Mouse (Mus musculus): ENCODE results near the gene Sox6. TPM values are rescaled to one million over a fixed set of nuclear protein-coding genes. Genes with fewer than 3 reads are reported as not detected.
A peak's percentile ranks its signal among the peaks of the same experiment; 100 is the strongest.

The Sox6 gene
- total and polyA plus RNA-seq, 2 experiments from 2014 or later, result 33.7 to 39.8 TPM

- no peak overlapping the region for H3K27ac ChIP-seq
- H3K36me3 ChIP-seq (ENCODE audit: insufficient read depth, low read length), result no peaks in the 10 kb centered on the region
- TF ChIP-seq CTCF (IDR thresholded peaks at IDR 0.05; ENCODE audit: low read depth), result no peak
- H3K4me1 ChIP-seq (ENCODE audit: insufficient read depth, low read length), result no peaks in the 10 kb centered on the region
- no peak for ATAC-seq
- WGBS, result 77% methylated on average over 5 of the region's 5 CpGs
- H3K4me3 ChIP-seq (ENCODE audit: low read length), result no peak overlapping the region
- H3K27me3 ChIP-seq (ENCODE audit: insufficient read depth, low read length), result no peaks in the 10 kb centered on the region
- H3K9me3 ChIP-seq (ENCODE audit: low read length), result no peaks in the 10 kb centered on the region
- H3K4me2 ChIP-seq (ENCODE audit: low read depth, low read length), result no peak overlapping the region
- no peak for DNase-seq (ENCODE audit: low spot score)
- no peak overlapping the region for H3K9ac ChIP-seq (replicated peaks; ENCODE audit: low read length)
Measured at GRCm38 (mm10) chr7:115789116-115789823, 249.3 kb downstream of the Sox6 start.

- Histone ChIP-seq H3K4me1 (ENCODE audit: insufficient read depth, low read length) (no peaks in the 10 kb centered on the region), H3K27ac (no peak overlapping the region), H3K4me2 (ENCODE audit: low read depth, low read length) (no peak overlapping the region), H3K9me3 (ENCODE audit: low read length) (no peaks in the 10 kb centered on the region), H3K36me3 (ENCODE audit: insufficient read depth, low read length) (no peaks in the 10 kb centered on the region), H3K27me3 (ENCODE audit: insufficient read depth, low read length) (no peaks in the 10 kb centered on the region), H3K9ac (replicated peaks; ENCODE audit: low read length) (no peak overlapping the region), H3K4me3 (ENCODE audit: low read length) (no peak overlapping the region)
- WGBS, result 90% methylated on average over 8 of the region's 8 CpGs
- DNase-seq (ENCODE audit: low spot score) (no peak), ATAC-seq (no peak)
- no peak for TF ChIP-seq CTCF (IDR thresholded peaks at IDR 0.05; ENCODE audit: low read depth)
Measured at GRCm38 (mm10) chr7:115783982-115784917, 254.3 kb downstream of the Sox6 start.

- Histone ChIP-seq H3K27ac (no peak overlapping the region), H3K36me3 (ENCODE audit: insufficient read depth, low read length) (no peaks in the 10 kb centered on the region), H3K27me3 (ENCODE audit: insufficient read depth, low read length) (no peaks in the 10 kb centered on the region), H3K4me2 (ENCODE audit: low read depth, low read length) (no peak overlapping the region), H3K4me3 (ENCODE audit: low read length) (no peak overlapping the region), H3K9me3 (ENCODE audit: low read length) (no peaks in the 10 kb centered on the region), H3K9ac (replicated peaks; ENCODE audit: low read length) (no peak overlapping the region), H3K4me1 (ENCODE audit: insufficient read depth, low read length) (no peaks in the 10 kb centered on the region)
- TF ChIP-seq CTCF (IDR thresholded peaks at IDR 0.05; ENCODE audit: low read depth), result no peak
- DNase-seq (ENCODE audit: low spot score), result no peak
- no peak for ATAC-seq
- WGBS, result 80% methylated on average over 4 of the region's 4 CpGs
Measured at GRCm38 (mm10) chr7:115780148-115780547, 258.4 kb downstream of the Sox6 start.

GRCm38 (mm10) chr7:115779544-115779943 lies 259.1 kb downstream of the Sox6 start:
- Histone ChIP-seq H3K27ac (no peak overlapping the region), H3K4me1 (ENCODE audit: insufficient read depth, low read length) (no peaks in the 10 kb centered on the region), H3K4me3 (ENCODE audit: low read length) (no peak overlapping the region), H3K27me3 (ENCODE audit: insufficient read depth, low read length) (no peaks in the 10 kb centered on the region), H3K36me3 (ENCODE audit: insufficient read depth, low read length) (no peaks in the 10 kb centered on the region), H3K4me2 (ENCODE audit: low read depth, low read length) (no peak overlapping the region), H3K9me3 (ENCODE audit: low read length) (no peaks in the 10 kb centered on the region), H3K9ac (replicated peaks; ENCODE audit: low read length) (no peak overlapping the region)
- DNase-seq (ENCODE audit: low spot score) (no peak), ATAC-seq (no peak)
- 100% methylated on average over 2 of the region's 2 CpGs for WGBS
- TF ChIP-seq CTCF (IDR thresholded peaks at IDR 0.05; ENCODE audit: low read depth), result no peak

GRCm38 (mm10) chr7:115776736-115777135 lies 261.9 kb downstream of the Sox6 start:
- H3K36me3 ChIP-seq (ENCODE audit: insufficient read depth, low read length), result no peaks in the 10 kb centered on the region
- no peak for TF ChIP-seq CTCF (IDR thresholded peaks at IDR 0.05; ENCODE audit: low read depth)
- no peak for ATAC-seq
- H3K9ac ChIP-seq (replicated peaks; ENCODE audit: low read length), result no peak overlapping the region
- no peak overlapping the region for H3K27ac ChIP-seq
- H3K27me3 ChIP-seq (ENCODE audit: insufficient read depth, low read length), result no peaks in the 10 kb centered on the region
- no peak overlapping the region for H3K4me3 ChIP-seq (ENCODE audit: low read length)
- DNase-seq (ENCODE audit: low spot score), result peak; percentile 9
- H3K9me3 ChIP-seq (ENCODE audit: low read length), result no peaks in the 10 kb centered on the region
- H3K4me2 ChIP-seq (ENCODE audit: low read depth, low read length), result no peak overlapping the region
- H3K4me1 ChIP-seq (ENCODE audit: insufficient read depth, low read length), result no peaks in the 10 kb centered on the region
- WGBS, result 52% methylated on average over 7 of the region's 7 CpGs

- WGBS, result 42% methylated on average over 5 of the region's 5 CpGs
- H3K36me3 ChIP-seq (ENCODE audit: insufficient read depth, low read length), result no peaks in the 10 kb centered on the region
- DNase-seq (ENCODE audit: low spot score) (no peak), ATAC-seq (no peak)
- no peak for TF ChIP-seq CTCF (IDR thresholded peaks at IDR 0.05; ENCODE audit: low read depth)
- H3K4me1 ChIP-seq (ENCODE audit: insufficient read depth, low read length), result no peaks in the 10 kb centered on the region
- no peak overlapping the region for H3K27ac ChIP-seq
- H3K4me3 ChIP-seq (ENCODE audit: low read length), result no peak overlapping the region
- no peak overlapping the region for H3K4me2 ChIP-seq (ENCODE audit: low read depth, low read length)
- H3K9ac ChIP-seq (replicated peaks; ENCODE audit: low read length), result no peak overlapping the region
- H3K9me3 ChIP-seq (ENCODE audit: low read length), result no peaks in the 10 kb centered on the region
- no peaks in the 10 kb centered on the region for H3K27me3 ChIP-seq (ENCODE audit: insufficient read depth, low read length)
Measured at GRCm38 (mm10) chr7:115776324-115776723, 262.3 kb downstream of the Sox6 start.
